Mouse (Mus musculus) skeletal muscle tissue, postnatal 0 days (tissue): ENCODE measurements around the gene Sh2d3c. TPM values are rescaled to one million over a fixed set of nuclear protein-coding genes. Genes with fewer than 3 reads are reported as not detected.

Experiments used
- microRNA counts: library from miRNA; unstranded; fragments of <30 nt; microRNA quantifications from one replicate; lab custom pipeline; 2015
- microRNA-seq, 2 experiments: library from miRNA; unstranded; fragments of <30 nt; microRNA quantifications; one replicate each; pipeline ENCODE4; 2016
- polyA plus RNA-seq: library from polyadenylated mRNA; unstranded; fragments of >200 nt; fragmentation: Nextera tagmentation; extraction: Ambion mirVana; gene quantifications from 2 replicates; pipeline ENCODE4 v1.2.1, GENCODE M21; 2015

Sh2d3c gene
- 14.7 and 15.3 TPM in 2 replicates for polyA plus RNA-seq

DNA sequence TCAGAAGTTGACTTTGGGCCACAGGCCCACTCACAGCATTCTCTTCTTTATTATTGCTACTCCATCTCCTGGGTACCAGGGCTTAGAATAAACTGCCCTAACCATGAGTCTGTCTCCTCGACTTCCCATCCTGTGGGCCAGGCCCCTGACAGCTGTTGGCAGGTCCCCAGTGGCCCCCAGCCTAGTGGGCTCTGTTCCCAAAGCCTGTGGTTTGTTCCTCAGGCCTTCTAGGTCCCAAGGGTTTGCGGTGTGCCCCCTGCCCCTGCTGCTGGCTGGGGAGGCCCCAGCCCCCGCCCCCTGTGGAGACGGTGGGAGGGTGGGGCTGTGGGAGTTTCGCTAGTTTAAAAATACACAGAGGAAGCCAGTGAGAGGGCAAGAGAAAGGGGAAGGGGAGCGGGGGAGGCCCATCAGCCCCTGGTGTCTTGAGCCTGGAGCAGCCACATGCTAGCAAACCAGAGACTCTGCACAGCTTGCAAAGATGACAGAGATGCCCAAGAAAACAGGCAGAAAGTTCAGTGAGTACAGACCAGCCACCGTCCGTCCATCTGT lies at the start of gene Sh2d3c:
Gene Sh2d3c (plus strand): TSS at position 375 of the 549 bp plus-strand sequence.

DNA sequence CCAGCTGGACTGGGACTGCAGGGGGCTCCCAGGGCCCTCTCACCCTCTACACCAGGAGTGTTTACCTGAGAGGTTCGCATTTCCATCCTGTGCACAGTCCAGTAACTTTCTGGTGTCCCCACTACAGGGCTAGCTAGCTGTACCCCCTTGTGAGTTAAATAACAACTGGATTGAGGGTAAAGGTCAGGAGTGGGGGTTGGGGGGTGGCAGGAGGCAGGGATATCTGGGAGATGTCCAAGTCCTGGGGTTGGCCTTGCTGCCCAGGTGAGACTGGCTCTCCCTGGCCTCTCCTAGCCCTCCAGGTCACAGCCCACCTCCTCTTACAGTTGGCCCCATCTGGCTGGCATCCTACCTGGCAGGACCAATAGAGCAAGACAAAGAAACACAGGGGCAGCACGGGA lies 16.8 kb upstream of the Sh2d3c start, which contains the start of gene Fpgs:
Gene Fpgs (minus strand): TSS at position 125 of the 401 bp plus-strand sequence.

DNA sequence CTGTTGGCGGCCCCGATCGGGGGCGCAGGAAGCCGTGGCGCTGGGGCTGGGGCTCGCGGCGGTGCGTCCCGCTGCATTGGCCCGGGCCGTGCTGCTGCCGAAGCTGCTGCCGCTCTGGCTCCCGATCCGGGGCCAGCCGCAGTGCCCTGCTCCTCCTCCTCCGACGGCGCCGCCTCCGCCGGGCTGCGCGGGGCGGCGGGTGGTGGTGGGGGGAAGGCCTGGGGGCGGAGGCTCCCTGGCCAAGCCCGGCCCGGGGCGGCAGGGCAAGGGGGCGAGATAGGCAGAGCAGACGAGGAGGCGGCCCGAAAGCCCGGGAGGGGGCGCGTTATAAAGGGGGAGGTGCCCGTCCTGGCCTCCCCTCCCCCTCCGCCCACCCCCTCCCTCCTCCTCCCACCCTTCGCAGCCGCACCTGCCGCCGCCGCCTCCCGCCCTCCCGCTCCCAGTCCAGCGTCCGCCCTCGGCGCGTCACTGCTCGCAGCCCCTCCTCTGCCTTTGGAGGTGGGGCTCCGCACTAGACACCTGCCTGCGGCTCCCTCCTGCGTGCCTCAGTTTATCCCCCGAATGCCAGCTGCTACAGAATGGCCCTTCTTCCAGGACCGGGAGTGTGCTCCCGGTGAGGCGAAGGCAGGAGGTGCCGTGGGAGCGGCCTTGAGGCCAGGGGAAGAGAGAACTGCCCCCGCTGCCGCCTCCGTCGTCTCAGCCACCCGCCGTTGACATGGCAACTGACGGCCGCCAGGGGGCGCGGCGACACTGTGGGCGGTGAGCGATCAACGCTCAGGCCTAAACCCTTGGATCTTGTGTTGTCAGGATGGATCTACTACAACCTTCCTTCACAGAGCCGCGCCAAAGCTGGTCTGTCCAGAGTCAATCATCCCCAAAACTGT lies 7.7 kb upstream of the Sh2d3c start, which contains the start of gene Cdk9:
Gene Cdk9 (minus strand): TSS at position 143 of the 884 bp plus-strand sequence.

DNA sequence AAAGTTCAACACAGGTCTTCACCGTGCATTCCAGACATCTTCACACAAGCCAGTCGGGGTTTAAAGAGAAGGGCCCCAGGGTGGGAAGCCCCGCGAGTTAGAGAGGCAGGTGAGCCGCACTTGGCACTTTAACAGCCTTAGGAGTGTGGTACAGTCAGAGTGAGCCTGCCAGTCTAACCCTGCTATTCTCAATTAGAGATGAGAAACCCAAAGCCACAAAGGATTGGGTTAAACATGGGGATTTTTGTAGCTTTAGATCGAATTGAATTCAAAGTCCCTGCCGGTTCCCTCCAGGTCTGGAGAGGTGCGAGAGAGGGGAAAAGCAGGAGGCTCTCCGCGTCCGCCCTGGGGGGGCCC lies 20.0 kb downstream of the Sh2d3c start, which contains the start of gene 6330409D20Rik:
Gene 6330409D20Rik (minus strand): TSS at position 101 of the 357 bp plus-strand sequence.

DNA sequence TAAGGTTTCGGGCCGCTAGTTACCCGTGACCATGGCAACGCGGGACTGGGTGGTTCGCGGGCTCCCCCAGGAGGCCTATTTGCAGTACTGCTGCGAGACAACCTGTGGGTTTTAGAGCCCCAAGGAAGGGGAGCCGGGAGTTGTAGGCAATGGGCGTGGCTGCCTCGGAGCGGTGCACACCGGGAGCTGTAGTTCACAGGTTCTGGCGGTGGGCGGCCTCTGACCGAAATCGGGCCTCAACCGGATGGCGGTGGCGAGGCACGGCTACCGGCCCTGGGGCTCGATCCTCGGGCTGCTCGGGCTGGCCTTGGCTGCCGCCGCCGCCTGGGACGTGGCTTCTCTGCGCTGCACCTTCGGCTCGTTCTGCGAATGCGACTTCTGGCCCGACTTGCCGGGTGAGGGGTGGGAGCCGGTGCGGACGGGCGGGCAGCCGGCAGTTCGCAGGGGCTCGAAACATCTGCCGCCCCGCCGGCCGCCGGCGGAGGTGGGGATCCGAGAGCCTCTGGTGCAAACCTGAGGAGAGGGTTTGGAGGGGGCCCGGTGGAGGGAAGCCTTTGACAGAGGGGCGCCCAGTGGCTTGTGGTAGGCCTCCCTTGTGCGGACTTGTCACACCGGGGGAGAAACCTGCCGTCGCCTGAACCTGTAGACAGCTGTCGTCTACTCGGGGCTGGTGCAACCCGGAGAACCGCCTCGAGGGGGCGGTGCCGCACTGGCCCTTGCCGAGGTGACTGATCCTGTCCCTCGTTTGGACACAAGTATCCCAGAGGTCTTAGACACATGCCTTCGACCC lies 36.4 kb downstream of the Sh2d3c start, which contains the start of gene Tor2a:
Gene Tor2a (plus strand): TSS at position 179 of the 790 bp plus-strand sequence.

DNA sequence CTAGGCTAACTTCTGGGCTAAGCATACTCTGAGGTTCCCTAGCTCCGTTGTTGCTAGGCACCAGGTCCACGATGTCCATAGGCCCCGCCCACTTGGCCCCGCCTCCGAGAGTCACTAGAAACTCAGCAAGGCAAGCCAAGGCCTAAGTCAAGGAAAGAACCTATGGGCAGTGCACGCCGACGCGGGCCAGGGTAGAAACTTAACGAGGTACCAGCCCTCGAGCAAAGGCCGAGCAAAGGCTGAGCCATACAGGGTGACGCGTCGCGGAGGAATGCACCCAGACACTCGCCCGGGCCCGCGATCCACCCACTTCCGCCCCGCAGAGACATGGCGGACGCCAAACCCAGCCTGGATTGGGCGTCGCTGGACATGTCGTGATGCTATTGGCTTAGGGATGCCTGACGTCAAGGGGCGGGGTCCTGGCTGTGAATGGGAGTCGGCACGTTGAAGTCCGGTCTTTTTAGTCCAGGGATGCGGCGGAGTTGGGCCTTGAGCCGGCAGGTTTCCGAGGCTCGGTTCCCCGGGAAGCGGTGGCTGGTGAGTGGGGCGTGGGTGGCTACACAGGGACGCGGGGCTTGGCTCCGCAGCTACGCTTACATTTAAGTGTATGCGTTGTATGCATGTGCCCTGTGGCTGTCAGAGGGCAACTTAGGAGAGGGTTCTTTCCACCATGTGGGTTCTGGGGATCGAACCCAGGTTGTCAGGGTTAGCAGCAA lies 54.7 kb downstream of the Sh2d3c start, which contains the start of the genes Ttc16 and Ptrh1:
Gene Ttc16 (minus strand): TSS at position 275 of the 716 bp plus-strand sequence.
Gene Ptrh1 (plus strand): TSS at position 428 of the 716 bp plus-strand sequence.

DNA sequence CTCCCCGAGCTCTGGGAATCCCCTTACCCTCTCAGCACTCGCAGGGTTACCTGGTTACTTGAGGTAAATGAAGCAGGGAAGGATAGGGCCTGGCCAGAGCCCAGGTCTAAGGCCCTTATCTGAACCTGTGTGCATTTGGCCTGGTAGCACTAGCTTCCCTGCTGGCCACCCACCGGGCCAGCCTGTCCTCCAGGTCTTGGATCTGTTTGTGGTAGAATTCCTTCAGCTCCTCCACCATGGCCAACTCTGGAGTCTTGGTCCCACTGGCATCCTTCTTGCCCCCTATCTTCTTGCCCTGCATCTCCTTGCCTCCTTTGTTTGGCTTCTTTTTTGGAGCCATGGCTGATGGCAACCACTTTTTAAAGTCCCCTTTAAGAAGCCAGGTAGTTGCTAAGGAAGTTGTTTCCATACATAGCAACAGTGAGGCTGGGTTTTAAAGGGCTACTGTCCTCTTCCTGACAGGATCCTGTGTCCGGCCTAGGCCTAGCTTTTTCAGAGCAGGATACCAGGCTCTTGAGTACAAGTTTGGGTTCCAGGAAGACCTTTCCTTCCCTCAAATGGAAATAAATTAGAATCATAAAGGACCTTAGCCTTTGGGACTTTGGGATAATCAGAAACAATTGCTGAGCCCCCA lies 63.3 kb downstream of the Sh2d3c start, which contains the start of gene Cfap157:
Gene Cfap157 (minus strand): TSS at position 381 of the 634 bp plus-strand sequence.

MicroRNA genes within 50 kb of the gene (microRNA counts, 519-probe panel; counts per million panel counts)
- 296 counts per million, percentile 58 among the panel's probes with 10 or more counts for microRNA mmu-miR-2861 (lab: Ali Mortazavi, UCI)

Small RNAs within 50 kb of the gene (microRNA-seq; reads per million reads assigned to microRNA genes)
- gene Gm47291 (0 reads per million in 2 experiments), gene Mir2861 (0 to 0.10 reads per million in 2 experiments), gene Mir3960 (0 reads per million in 2 experiments), gene Mir8093 (0 to 0.20 reads per million in 2 experiments)

Other genes starting within 250 kb of the Sh2d3c start
- gene Fam102a, start 185.7 kb upstream of the Sh2d3c start, polyA plus RNA-seq = 1.8 and 3.1 TPM in 2 replicates
- gene Dpm2, start 150.2 kb upstream of the Sh2d3c start, polyA plus RNA-seq = 50.5 and 51.5 TPM in 2 replicates
- not detected in 2 replicates for gene Pip5kl1, start 146.3 kb upstream of the Sh2d3c start, polyA plus RNA-seq
- not detected in 2 replicates for gene 9430097D07Rik, start 145.4 kb upstream of the Sh2d3c start, polyA plus RNA-seq
- gene St6galnac4, start 134.0 kb upstream of the Sh2d3c start, polyA plus RNA-seq = 72.8 and 75.4 TPM in 2 replicates
- gene St6galnac6, start 121.3 kb upstream of the Sh2d3c start, polyA plus RNA-seq = 30.5 and 35.3 TPM in 2 replicates
- gene Ak1, start 99.3 kb upstream of the Sh2d3c start, polyA plus RNA-seq = 1,121 and 1,290 TPM in 2 replicates
- 53.3 and 56.7 TPM in 2 replicates for gene Eng, start 74.5 kb upstream of the Sh2d3c start, polyA plus RNA-seq
- gene Fpgs, start 16.9 kb upstream of the Sh2d3c start, polyA plus RNA-seq = 16.9 and 17.6 TPM in 2 replicates
- 39.9 and 45.0 TPM in 2 replicates for gene Cdk9, start 8.0 kb upstream of the Sh2d3c start, polyA plus RNA-seq
- gene 6330409D20Rik, start 20.0 kb downstream of the Sh2d3c start, polyA plus RNA-seq = 0.28 TPM in 1 of 2 replicates, not detected in the other
- gene Tor2a, start 36.2 kb downstream of the Sh2d3c start, polyA plus RNA-seq = 25.0 and 32.8 TPM in 2 replicates
- gene Ttc16, start 54.6 kb downstream of the Sh2d3c start, polyA plus RNA-seq = 0.13 and 0.16 TPM in 2 replicates
- gene Ptrh1, start 54.7 kb downstream of the Sh2d3c start, polyA plus RNA-seq = 1.8 TPM in 2 replicates
- 0.46 TPM in 1 of 2 replicates, not detected in the other for gene Cfap157, start 63.4 kb downstream of the Sh2d3c start, polyA plus RNA-seq
- 5.3 and 5.5 TPM in 2 replicates for gene Stxbp1, start 126.2 kb downstream of the Sh2d3c start, polyA plus RNA-seq
- gene Fam129b, start 155.1 kb downstream of the Sh2d3c start, polyA plus RNA-seq = 13.5 and 17.2 TPM in 2 replicates
- gene Rpl12, start 240.5 kb downstream of the Sh2d3c start, polyA plus RNA-seq = 83.4 and 90.5 TPM in 2 replicates
- gene Lrsam1, start 240.6 kb downstream of the Sh2d3c start, polyA plus RNA-seq = 5.9 and 6.7 TPM in 2 replicates